Mouse (Mus musculus) 3134 (cell line): ENCODE data around the gene Fam83b.

Source experiments
- DNase-seq: peaks from one replicate; pipeline ENCODE4 v3.0.0-alpha.2; 2011; ENCODE audit warnings: low spot score; ENCODE audit not compliant: insufficient read length; ENCODE audit errors: extremely low read depth

The Fam83b gene

DNA sequence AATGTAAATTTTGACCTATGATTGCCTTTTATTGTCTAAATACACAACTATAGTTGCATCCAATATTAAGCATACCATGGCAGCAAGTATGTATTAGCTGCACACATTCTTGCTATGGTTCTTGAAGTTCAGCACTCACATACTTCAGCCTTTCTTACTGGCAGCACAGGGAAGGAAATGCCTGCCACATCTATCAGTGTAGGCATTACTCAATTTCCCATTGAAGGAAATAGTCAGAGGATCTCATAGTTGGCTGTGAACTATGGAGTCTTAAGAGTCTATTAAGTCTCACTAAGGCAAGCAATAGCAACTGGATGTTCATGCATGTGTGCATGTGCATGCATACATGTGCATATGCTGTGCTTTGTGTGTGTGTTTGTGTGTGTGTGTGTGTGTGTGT lies 41.3 kb downstream of the Fam83b start:
- no peak for DNase-seq

DNA sequence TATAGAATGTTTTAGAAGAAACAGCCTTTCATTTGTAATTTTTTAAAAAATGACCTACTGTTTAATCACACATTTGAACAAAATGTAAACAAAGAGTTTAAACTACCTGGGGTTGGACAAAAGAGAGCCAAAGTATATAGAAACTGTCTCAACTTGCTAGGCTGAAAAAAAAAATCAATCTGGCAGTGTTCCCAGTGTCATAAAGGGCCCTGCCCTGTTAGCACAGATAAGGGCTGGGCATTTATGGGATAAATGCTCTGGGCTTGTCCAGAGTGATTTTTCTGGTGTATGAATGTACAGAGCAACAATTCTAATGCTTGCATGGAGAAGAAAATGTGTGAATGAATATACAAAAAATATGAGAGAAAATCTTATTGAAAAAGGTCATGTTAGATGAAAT lies 43.8 kb downstream of the Fam83b start:
- no peak for DNase-seq

DNA sequence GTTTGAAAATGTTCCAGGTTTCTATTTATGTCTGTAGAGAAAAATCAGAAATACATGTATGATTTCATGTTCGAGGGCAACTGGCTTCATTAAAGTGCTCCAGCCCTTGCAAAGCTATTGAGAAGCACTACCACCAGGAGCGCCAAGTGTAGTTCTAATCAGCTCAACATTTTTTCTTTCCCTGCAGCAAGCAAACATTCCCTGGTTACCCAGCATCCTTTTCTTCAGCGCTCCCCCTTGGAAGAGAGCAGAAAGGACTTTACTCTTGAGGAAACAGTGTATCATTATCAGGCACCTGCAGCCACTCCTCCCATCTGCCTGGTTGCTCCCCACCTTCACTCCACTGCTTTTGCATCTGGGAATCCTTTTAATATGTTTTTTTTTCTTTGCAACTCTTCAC lies 45.3 kb downstream of the Fam83b start:
- DNase-seq = no peak

DNA sequence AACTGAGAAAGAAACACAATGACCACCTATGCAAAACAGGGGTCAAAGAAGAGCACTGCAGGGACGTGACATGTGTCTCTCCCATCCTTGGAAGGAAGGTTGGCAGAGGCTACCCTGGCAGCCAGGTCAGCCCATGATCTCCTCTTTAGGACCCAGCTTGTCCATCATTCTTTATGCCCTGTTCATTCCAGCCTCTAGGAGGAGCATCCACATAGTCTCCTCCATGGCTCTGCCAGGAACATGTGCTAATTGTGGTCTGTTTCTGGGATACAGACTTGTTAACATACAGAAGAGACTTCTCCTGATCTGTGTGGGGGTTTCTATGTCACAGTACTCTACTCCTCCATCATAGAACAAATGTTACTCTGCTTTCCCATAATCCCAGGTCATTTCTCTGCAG lies 48.3 kb downstream of the Fam83b start:
- no peak for DNase-seq

DNA sequence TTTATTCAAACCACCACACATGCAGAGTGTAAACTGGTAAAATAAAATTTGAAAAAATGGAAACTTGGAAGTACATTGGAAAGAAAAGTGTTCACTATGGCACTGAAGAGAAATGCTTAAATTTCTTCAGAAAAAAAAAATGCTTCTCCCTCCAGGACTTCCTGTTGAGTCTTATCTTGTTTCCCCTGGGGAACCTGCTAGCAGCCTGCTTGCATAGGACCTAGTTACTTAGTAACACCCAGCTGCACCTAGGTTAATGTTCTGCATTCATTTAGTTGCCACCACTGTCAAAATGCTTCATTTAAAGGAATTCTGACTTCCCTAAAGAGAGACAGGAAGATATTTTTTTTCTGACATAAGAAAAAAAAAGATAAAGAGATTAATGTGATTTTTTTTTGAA lies 61.3 kb downstream of the Fam83b start:
- DNase-seq = no peak

DNA sequence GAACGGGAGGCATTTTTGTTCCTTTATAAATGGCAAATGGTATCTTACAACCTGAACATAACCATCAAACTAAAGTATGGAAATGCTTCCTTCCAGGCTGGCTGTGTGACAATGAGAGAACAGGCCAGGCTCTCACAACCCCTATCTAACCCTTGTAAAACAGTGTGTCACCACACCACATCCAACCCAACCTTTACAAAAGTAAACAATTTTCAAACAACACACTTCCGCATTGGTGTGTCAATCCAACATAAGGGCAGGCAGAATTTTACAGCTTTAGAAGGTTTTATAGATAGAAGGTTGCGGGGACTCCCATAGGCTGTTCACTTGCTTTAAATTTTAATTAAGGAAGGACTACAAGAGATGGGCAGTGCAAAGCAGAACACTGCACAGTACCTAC lies 77.2 kb downstream of the Fam83b start:
- DNase-seq = no peak

DNA sequence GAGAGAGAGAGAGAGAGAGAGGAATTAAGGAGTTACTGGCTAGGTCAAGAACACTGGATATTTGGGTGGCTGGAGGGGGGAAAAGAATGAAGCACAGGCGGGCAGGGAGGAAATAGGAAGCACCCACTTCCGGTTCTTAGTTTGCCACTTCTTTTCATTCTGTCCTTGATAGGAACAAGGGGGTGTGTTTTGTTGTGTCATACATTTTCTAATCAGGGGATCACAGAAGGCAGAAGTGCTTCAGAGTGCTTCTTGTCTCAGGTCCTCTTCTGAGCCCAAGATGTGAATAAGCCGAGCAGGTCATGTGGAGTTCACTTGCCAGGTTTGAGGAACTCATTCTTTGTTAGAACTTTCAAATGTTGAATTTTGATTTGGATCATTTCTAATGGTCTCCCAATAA lies 86.8 kb downstream of the Fam83b start:
- DNase-seq = no peak

DNA sequence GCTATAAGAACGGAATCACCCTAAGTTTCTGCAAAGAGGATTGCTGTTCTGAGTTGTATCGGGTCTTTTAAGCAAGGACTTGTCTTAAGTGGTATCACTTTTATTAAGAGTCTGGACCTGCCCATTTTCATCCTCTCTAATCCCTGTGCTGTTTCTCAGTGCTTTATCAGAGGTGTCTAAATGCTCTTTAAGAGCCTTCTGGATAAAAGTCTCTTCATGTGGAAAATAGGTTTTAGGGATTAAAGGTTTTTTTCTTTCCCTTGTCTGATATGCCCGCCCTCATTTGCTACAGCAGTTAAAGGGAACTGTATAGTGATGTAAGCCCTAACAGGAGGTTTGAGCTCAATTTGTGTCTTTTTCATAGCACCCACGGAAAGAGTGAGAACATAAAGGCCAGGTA lies 97.4 kb downstream of the Fam83b start:
- DNase-seq = no peak

DNA sequence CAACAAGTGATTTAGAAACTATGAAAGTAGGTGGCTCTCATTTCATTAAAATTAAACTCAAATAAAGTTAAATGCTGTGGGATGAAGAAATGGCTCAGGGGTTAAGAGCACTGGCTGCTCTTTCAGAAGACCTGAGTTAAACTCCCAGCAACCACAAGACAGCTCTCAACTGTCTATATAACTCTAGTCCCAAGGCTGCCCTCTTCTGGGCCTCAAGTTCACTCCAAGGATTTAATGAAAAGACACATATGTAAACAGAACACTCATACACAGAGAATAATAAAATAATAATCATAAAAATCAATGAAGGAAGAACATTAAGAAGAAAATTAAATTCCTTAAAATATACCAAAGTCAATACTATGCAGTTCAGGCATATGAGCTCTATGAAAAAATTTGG lies 105.4 kb downstream of the Fam83b start:
- DNase-seq = no peak

DNA sequence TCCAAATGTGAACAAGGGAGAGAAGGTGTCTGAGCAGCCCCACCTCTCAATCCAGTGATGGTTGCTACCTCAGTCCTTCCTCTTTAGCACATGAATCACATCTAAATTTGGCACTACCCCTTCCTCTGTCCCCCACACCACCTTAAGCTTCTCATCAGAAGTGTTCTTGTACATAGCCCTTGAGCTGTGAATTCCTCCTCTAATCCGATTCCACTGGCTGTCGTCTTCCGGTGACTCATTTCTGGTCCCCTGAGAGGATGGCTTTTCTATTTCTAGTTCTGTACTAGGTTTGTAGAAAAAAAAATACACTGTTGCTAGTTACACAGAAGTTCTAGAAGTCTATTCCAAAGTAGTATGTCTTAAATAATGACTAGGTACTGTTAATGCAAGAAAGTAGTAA lies 111.2 kb downstream of the Fam83b start:
- DNase-seq = no peak
